Mouse (Mus musculus): ENCODE measurements around the gene Arhgap8.
"Not testable (repeated sequence)": the region's sequence is repeated elsewhere in the genome, so short reads cannot be mapped to it uniquely, and the experiment has no call there.

GRCm38 (mm10) chr15:84723656-84724055 is 3.8 kb downstream of the Arhgap8 start:
- TF ChIP-seq CTCF (IDR thresholded peaks at IDR 0.05; ENCODE audit: borderline replicate concordance, extremely low read depth, insufficient read depth, insufficient read length); POLR2A (IDR thresholded peaks at IDR 0.05; ENCODE audit: borderline replicate concordance, extremely low read depth, insufficient read depth, insufficient read length, poor library complexity, severe bottlenecking): not testable (repeated sequence)
